Mouse (Mus musculus) liver, adult (tissue): ENCODE measurements around the gene Galnt18.
A peak's percentile ranks its signal among the peaks of the same experiment; 100 is the strongest.

Source experiments
- GATA4 ChIP-seq: IDR thresholded peaks from 2 replicates; pipeline ENCODE4 v1.6.1; 2014; ENCODE audit warnings: mild to moderate bottlenecking, low read length; ENCODE audit not compliant: insufficient replicate concordance

The Galnt18 gene

GRCm38 (mm10) chr7:111738456-111739370, 41.1 kb downstream of the Galnt18 start:
- TF ChIP-seq GATA4, result no peak

DNA sequence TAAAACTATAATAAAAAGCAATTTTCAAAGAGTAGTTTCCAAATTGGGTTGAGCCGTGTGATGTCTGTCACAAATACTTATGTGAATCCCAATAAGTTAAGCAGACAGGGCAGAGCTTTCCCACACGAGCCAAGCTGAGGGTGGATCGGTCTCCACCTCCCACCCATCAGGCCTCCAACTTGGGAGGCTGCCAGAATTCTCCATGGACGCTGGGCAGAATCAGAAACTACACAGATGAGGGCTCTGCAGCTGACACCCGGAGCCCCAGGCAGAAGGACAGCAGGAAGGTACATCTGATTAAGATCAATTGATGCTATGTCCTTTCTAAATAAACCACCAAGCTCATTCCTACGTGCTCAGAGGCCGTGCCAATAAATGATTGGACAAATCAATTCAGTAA, 42.4 kb downstream of the Galnt18 start:
- no peak for TF ChIP-seq GATA4

DNA sequence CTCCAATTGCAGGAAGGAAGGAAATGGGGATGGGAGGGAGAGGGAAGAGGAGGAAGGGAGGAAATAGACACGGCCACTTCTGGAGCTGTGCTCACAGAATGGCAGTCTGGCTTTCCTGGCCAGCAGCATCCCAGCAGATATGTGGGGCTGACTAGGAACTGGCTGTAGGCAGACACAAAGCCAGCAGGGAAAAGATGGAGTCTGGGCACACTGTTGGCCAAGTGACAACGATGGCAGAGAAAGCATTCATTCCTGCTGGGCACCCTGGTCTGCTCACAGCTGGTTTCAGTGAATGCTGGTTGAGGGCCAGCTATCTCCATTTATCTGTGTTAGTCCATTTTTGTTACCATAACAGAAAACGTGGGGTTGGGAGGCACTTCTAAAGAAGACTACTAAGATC, 43.4 kb downstream of the Galnt18 start:
- no peak for TF ChIP-seq GATA4

DNA sequence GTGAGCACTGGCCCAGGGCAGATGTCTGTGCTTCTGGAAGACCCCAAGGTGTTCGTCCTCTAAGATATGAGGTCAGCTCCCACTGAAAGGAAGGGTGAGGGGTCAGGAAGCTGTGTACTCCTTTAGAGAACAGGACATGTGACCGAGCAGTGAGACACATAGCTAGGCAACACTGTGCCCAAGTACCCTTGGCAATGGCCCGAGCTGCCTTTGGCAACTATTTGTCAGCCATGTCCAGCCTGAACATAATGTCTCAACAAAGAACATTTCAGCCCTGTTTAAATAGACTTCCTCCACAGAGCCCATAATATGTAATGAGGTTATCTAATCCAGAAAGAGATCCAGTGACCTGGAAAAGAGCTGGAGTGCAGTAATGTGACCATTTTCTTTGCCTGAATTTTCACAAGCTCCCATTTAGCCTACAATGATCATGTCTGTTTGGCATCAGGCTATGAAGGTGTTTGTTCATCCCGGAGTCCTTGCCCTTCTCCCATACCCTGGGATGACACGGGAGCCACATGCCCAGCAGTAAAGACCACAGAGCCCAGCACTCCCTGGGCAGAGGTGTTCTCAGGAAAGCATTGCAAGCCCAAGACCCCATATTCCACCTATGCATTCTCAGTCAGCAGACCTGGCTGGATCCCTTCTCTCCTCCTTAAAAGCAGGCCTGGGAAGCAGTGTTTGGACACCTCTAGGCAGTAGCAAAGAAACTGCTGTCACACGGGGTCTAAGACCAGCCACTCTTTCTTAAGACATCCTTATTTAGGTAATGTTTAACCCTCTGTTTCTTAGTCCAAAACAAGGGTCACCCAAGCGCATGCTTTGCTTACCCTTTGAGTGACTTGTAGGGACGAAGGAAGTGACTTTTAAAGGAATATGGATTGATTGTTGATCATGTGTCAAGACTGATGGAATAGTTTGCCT, 49.2 kb downstream of the Galnt18 start:
- no peak for TF ChIP-seq GATA4

DNA sequence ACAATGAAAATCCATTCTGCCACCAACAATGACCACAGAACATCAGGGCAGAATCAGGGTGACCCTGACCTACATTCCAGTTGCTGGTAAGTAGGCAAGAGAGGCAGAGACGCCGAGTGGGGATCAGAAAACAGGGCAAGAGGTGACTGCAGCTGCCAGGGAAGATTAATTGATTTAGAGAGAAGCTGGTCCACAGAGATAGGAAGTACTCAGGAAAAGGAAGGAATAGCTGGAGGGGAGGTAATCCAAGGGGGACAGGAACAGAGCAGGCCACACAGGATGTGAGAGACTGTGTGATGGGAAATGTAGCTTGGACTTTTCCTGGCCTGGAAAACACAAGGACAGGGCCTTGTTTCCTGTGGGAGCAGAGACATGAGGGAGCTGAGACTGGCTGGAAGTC, 52.8 kb downstream of the Galnt18 start:
- peak; percentile 90; the same call in 1 of the 2 replicates for TF ChIP-seq GATA4

GRCm38 (mm10) chr7:111724730-111725129, 55.0 kb downstream of the Galnt18 start:
- TF ChIP-seq GATA4, result no peak

DNA sequence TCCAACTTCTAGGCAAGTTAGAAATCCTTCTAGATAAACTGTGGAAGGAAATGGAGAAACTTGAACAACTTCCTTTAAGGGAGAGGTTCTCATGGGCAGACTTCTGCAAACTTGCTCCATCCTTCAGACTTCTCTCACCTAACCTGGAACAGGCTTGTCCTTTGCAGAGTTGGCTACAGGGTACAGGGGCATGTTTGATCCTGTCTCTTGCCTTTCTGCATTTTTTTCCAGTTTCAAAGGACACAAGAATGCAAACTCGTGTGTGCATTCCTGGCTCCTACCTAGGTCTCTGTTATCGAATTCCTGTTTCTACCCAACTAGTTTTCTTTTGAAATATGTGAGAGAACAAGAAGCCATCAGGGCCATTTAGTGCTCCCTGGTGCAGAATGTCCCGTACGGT, 55.8 kb downstream of the Galnt18 start:
- no peak for TF ChIP-seq GATA4

GRCm38 (mm10) chr7:111721308-111721698, 58.5 kb downstream of the Galnt18 start:
- no peak for TF ChIP-seq GATA4

GRCm38 (mm10) chr7:111720511-111721307, 59.1 kb downstream of the Galnt18 start:
- no peak for TF ChIP-seq GATA4

GRCm38 (mm10) chr7:111718900-111719299, 60.9 kb downstream of the Galnt18 start:
- TF ChIP-seq GATA4, result no peak

DNA sequence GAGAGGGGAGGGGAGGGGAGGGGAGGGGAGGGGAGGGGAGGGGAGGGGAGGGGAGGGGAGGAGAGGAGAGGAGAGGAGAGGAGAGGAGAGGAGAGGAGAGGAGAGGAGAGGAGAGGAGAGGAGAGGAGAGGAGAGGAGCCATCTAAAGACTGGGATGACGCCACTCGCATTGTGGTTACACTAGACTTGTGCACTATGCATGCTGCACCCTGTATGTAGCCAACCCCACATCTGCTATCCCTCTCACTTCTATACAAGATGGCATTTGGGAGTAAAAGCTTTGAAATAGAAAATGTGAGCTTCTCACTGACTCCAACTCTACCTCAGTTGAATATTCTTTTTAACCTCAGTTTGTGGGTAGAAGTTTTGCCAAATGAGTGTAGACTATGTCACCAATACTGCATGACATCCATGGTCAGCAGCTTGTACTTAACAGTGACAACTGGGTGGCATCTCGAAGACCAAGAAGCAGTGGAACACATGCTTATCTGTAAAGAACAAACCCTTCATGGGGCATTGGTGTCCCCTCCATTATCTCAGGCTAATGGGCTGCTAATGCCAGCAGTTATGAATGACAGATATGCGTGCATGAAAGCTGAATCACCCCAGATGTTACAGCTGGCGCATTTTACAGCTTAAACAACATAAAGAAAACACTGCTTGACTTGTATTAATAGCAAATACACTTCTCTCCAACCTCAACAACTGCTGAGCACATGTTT, 65.0 kb downstream of the Galnt18 start:
- TF ChIP-seq GATA4, result no peak

DNA sequence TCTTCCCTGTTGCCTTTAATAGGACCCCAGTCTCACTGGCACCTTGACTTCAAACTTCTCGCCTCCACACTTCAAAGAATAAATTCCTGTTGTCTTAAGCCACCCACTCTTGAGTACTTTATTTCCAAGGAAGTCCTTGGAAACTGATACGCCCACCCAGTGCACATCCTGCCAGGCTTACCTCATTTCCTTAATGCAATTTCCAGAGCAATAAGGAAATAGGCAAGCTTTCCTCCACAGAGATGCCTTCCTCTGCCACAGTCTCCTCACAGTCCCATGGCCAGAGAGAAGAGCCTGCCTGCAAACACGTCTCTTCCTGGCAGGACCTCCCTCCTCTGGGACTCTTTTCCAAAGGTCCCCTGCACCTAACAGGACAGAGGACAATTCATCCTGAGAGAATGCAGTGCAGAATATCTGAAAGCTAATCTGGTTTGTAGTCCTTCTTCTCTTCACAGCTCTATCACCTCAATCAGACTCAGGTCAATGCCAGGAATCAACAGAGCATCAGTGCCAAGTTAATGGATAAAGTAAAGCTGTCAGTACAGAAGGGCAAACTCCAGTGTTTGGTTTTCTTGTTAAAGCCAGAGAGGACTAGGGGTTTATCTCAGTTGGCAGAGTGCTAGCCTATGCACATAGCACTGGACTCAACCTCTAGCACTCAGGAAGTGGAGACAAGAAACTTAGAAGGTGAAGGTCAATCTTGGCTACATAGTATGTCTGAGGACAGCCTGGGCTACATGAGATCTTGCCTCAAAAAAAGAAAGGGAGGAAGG, 65.8 kb downstream of the Galnt18 start:
- TF ChIP-seq GATA4, result peak; percentile 12; the same call in 1 of the 2 replicates

DNA sequence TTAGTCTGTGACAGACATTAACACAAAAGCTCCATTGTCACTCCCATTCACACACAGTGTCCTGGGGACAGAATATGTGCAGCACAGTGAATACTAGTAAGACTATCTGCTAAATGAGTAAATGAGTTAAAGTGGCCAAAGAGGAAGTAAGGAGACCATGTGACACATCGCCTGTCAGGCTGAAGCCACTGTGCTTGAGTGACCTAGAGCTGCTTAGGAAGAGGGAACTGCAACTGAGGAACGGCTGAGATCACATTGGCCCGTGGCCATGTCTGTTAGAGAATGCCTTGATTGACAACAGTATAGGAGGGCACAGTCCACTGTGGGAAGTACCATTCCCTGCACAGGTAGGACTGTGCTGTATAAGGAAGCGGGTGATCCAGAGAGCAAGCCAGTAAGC, 67.0 kb downstream of the Galnt18 start:
- no peak for TF ChIP-seq GATA4
